Mouse (Mus musculus) spleen, adult 2 months (tissue): ENCODE results near the gene Gldn.

Experiments used
- CTCF ChIP-seq: fragments of 200-500 bp; IDR thresholded peaks from 2 replicates; pipeline ENCODE4 v1.5.1; 2011; ENCODE audit warnings: mild to moderate bottlenecking, inconsistent platforms; ENCODE audit not compliant: insufficient read depth, insufficient read length, insufficient replicate concordance; ENCODE audit errors: extremely low read depth
- POLR2A ChIP-seq: fragments of 200-500 bp; IDR thresholded peaks from 2 replicates; pipeline ENCODE4 v1.6.1; 2011; ENCODE audit warnings: low read depth, low read length, inconsistent platforms

- TF ChIP-seq CTCF, result no peak
- TF ChIP-seq POLR2A, result no peak
Observed at GRCm38 (mm10) chr9:54270889-54271288, 15.4 kb upstream of the Gldn start.
